Mouse (Mus musculus) neural tube, embryonic 11.5 days (tissue): ENCODE data around the gene Ankrd55. TPM values are rescaled to one million over a fixed set of nuclear protein-coding genes. Genes with fewer than 3 reads are reported as not detected.

Experiments
- ATAC-seq: fragments of 200-750 bp; cut with Nextera tagmentation; 2 replicates; pipeline ENCODE4 v1.8.0; 2017; ENCODE audit warnings: moderate number of reproducible peaks, mild to moderate bottlenecking, moderate TSS enrichment, moderate library complexity; ENCODE audit not compliant: insufficient read depth, low FRiP score, low TSS enrichment
- DNase-seq: peaks from one replicate; pipeline ENCODE4 v3.0.0-alpha.2; 2015; ENCODE audit warnings: low spot score
- H3K27ac ChIP-seq: fragments of 300-500 bp; sonication (generic); 2 replicates; pipeline ENCODE4 v1.5.1; 2014; ENCODE audit warnings: low read depth, mild to moderate bottlenecking, low read length
- H3K27me3 ChIP-seq: fragments of 300-500 bp; sonication (generic); 2 replicates; pipeline ENCODE4 v1.6.1; 2014; ENCODE audit warnings: mild to moderate bottlenecking, low read length, mixed read lengths; ENCODE audit not compliant: control insufficient read depth, insufficient read depth
- H3K36me3 ChIP-seq: fragments of 300-500 bp; sonication (generic); 2 replicates; pipeline ENCODE4 v1.6.1; 2014; ENCODE audit warnings: mild to moderate bottlenecking, low read length, moderate library complexity, mixed read lengths; ENCODE audit not compliant: control insufficient read depth, insufficient read depth
- H3K4me1 ChIP-seq: fragments of 300-500 bp; sonication (generic); 2 replicates; pipeline ENCODE4 v1.6.1; 2014; ENCODE audit warnings: low read length, mixed read lengths; ENCODE audit not compliant: control insufficient read depth, insufficient read depth
- H3K4me2 ChIP-seq: fragments of 300-500 bp; sonication (generic); 2 replicates; pipeline ENCODE4 v1.6.1; 2014; ENCODE audit warnings: low read depth, mild to moderate bottlenecking, moderate library complexity
- H3K4me3 ChIP-seq: fragments of 300-500 bp; sonication (generic); 2 replicates; pipeline ENCODE4 v1.5.1; 2014; ENCODE audit warnings: low read depth, low read length
- H3K9ac ChIP-seq: fragments of 300-500 bp; sonication (generic); 2 replicates; pipeline ENCODE4 v1.6.1; 2014; ENCODE audit warnings: mild to moderate bottlenecking, low read length
- H3K9me3 ChIP-seq: fragments of 300-500 bp; sonication (generic); 2 replicates; pipeline ENCODE4 v1.6.1; 2016; ENCODE audit warnings: low read length; ENCODE audit not compliant: control insufficient read depth
- WGBS: fragments of 180-500 bp; shearing (Covaris S2); extraction: QIAGEN DNeasy Blood & Tissue Kit; methylation state at CpG from one replicate; pipeline ENCODE4 v1.1.7; 2014; 5-methylcytosine and 5-hydroxymethylcytosine counted together
- polyA plus RNA-seq: library from polyadenylated mRNA; unstranded; fragments of >200 nt; fragmentation: Nextera tagmentation; extraction: Ambion mirVana; gene quantifications from 2 replicates; pipeline ENCODE4 v1.2.1, GENCODE M21; 2014

Gene Ankrd55
- polyA plus RNA-seq, 1 experiment from 2014 or later, result 2.0 TPM

DNA sequence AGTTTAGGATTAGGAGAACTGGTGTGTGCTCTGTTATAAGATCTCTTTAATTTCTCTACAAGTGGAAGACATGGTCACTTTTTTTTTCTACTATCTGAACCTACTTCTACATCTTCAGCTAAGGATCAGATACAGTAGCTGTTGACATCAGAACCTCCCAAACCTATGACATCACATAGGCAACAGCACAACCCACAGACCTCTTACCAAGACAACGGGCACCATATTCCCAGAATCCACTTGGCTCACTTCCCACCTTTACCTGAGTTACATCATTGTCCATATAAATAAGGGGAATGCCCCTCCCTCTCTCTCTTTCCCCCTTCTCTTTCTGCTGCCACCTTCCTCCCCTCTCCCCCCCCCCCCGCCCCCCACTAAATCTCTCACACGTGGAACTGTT lies 124.0 kb downstream of the Ankrd55 start:
- Histone ChIP-seq H3K4me1 (no peaks in the 10 kb centered on the region), H3K4me3 (no peak overlapping the region), H3K27me3 (no peaks in the 10 kb centered on the region), H3K9me3 (no peaks in the 10 kb centered on the region), H3K4me2 (no peak overlapping the region), H3K36me3 (no peaks in the 10 kb centered on the region), H3K9ac (no peak overlapping the region), H3K27ac (no peak overlapping the region)
- ATAC-seq (no peak), DNase-seq (no peak)
- WGBS, result 72% methylated on average over 2 of the region's 3 CpGs

- WGBS, result 72% methylated on average over 5 of the region's 5 CpGs
- ATAC-seq, result no peak
Measured at GRCm38 (mm10) chr13:112412824-112413223, 124.6 kb downstream of the Ankrd55 start.

DNA sequence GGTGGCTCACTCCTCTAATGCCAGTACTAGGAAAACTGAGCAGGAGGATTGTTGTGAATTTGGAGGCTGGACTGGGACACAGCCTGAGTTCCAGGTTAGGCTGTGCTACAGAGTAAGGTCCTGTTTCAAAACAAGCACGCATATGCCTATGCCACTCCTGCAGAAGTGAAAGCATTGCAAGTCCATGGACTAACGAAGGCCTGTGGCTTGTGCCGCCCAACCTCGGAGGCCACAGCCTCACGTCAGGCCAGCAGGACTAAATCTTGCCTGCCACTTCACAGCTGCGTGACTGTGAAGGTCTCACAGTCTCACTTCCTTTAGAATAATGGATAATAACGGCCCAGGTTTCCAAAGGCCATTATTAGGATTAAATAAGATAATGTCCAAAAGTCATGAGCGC lies 125.4 kb downstream of the Ankrd55 start:
- no peak overlapping the region for H3K4me2 ChIP-seq
- H3K9me3 ChIP-seq, result no peaks in the 10 kb centered on the region
- no peaks in the 10 kb centered on the region for H3K27me3 ChIP-seq
- no peak overlapping the region for H3K4me3 ChIP-seq
- H3K27ac ChIP-seq, result no peak overlapping the region
- H3K36me3 ChIP-seq, result no peaks in the 10 kb centered on the region
- H3K4me1 ChIP-seq, result no peaks in the 10 kb centered on the region
- DNase-seq (no peak), ATAC-seq (no peak)
- H3K9ac ChIP-seq, result no peak overlapping the region
- WGBS, result 87% methylated on average over 8 of the region's 8 CpGs

More at GRCm38 (mm10) chr13:112412824-112413223, 124.6 kb downstream of the Ankrd55 start:
- no peaks in the 10 kb centered on the region for H3K9me3 ChIP-seq
- H3K27ac ChIP-seq, result no peak overlapping the region
- no peak overlapping the region for H3K9ac ChIP-seq
- no peak for DNase-seq
- no peaks in the 10 kb centered on the region for H3K4me1 ChIP-seq
- H3K4me2 ChIP-seq, result no peak overlapping the region
- H3K36me3 ChIP-seq, result no peaks in the 10 kb centered on the region
- H3K4me3 ChIP-seq, result no peak overlapping the region
- no peaks in the 10 kb centered on the region for H3K27me3 ChIP-seq

DNA sequence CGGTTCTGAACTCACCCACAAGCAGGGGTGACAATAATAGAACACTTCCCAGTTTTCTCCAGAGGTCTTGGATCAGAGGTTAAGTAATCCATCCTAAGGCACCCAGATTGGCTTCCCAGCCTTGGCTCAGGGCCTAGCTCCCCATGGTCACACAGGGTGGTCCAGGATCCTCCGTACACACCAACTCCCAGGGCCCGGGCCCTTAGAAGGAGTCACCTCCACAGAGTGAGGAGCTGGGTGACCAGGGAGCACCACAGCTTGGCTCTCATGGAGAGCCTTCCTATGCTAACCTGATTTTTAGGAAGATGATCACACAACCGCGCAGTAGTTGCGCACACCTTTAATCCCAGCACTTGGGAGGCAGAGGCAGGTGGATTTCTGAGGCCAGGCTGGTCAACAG lies 127.6 kb downstream of the Ankrd55 start:
- WGBS, result 75% methylated on average over 6 of the region's 6 CpGs
- H3K4me1 ChIP-seq, result no peaks in the 10 kb centered on the region
- H3K27ac ChIP-seq, result no peak overlapping the region

DNA sequence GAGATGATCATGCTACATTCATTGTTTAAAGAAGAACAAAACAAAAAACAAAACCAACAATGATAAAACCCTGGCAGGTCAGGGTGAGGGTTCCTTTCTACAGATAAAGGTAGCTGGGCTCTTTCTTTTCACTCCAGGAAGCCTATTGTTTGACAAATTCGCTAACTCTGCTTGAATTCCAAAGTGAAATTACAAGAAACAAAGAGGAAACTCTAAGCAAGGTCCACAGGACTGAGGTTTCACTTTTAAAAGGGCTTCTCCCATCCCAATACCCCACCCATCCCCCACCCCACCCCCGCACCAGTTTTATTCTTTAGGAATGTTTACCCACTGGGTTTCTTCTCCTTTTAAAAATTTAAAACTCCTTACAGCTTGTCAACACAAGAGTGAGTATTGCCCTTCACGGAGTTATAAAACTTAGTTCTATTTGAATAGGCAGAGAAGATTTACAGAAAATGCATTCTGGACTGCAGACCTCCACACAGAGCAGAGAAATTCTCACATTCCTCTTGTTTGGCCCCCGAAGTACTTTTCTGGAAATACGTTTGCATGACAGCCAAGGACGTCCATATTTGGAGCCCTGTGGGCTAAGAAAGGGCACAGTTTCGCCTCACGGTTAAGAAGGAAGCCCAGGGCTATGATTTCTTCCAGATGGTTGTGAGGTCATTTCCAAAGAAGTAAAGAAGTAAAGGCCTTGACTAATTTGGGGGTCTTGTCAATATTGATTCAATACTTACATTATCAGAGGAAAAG lies 128.3 kb downstream of the Ankrd55 start:
- Histone ChIP-seq H3K27me3 (no peaks in the 10 kb centered on the region), H3K9ac (no peak overlapping the region), H3K4me1 (no peaks in the 10 kb centered on the region), H3K27ac (no peak overlapping the region), H3K36me3 (no peaks in the 10 kb centered on the region), H3K9me3 (no peaks in the 10 kb centered on the region), H3K4me3 (no peak overlapping the region), H3K4me2 (no peak overlapping the region)
- DNase-seq, result peak; percentile 21
- WGBS, result 13% methylated on average over 8 of the region's 8 CpGs
- ATAC-seq, result no peak

More for the DNA sequence above, 127.6 kb downstream of the Ankrd55 start:
- Histone ChIP-seq H3K4me2 (no peak overlapping the region), H3K9me3 (no peaks in the 10 kb centered on the region), H3K36me3 (no peaks in the 10 kb centered on the region), H3K27me3 (no peaks in the 10 kb centered on the region), H3K4me3 (no peak overlapping the region), H3K9ac (no peak overlapping the region)
- DNase-seq (no peak), ATAC-seq (no peak)

DNA sequence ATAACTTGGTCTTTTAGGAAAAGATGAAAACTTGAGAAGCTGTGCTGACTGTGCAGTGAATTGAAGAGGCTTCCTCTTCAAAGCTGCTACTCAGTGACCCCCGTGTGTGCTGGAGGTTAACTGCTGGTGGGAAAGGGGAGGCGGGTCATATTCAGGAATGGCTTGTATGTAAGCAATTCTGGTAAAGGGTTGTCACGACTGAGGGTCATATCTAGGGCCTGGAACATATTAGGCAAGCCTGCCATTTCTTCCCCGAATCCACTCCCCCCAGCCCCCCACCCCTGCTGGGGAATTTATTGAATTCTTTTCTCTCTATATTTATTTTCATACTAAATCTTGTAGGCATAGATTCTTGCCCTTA lies 128.9 kb downstream of the Ankrd55 start:
- H3K36me3 ChIP-seq, result no peaks in the 10 kb centered on the region
- H3K4me2 ChIP-seq, result no peak overlapping the region
- H3K9me3 ChIP-seq, result no peaks in the 10 kb centered on the region
- ATAC-seq, result no peak
- WGBS, result 27% methylated on average over 4 of the region's 4 CpGs
- no peaks in the 10 kb centered on the region for H3K4me1 ChIP-seq
- no peak overlapping the region for H3K9ac ChIP-seq
- no peak overlapping the region for H3K27ac ChIP-seq
- no peaks in the 10 kb centered on the region for H3K27me3 ChIP-seq
- DNase-seq, result peak; percentile 19
- no peak overlapping the region for H3K4me3 ChIP-seq

DNA sequence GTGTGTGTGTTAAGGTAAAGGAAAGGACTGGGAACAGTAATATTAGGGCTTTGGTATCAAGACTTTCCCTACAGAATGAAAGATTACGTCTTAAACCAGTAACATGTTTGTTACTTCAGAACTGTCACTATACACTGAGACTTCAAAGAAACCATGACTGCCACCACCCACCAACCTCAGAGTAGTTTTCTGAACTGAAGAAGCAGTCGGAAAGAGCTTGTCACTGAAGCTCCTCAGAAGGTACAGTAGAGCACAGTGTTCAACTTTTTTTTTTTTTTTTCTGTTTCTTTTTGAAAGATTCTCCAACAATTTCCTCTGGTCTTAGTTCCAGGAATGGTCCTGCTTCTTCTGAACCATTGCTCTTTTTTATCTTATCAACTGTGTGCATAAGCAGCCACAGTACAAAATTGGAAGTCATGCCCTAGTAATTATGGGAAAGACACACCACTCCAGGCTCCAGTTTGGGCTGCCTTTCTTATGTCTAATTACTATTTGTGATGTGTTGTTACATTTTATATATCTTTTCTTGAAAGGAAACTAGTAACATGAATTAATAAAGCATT lies 129.7 kb downstream of the Ankrd55 start:
- H3K9ac ChIP-seq, result no peak overlapping the region
- H3K36me3 ChIP-seq, result no peaks in the 10 kb centered on the region
- WGBS, result 78% methylated on average over 2 of the region's 2 CpGs
- no peak for DNase-seq
- no peaks in the 10 kb centered on the region for H3K9me3 ChIP-seq
- no peaks in the 10 kb centered on the region for H3K4me1 ChIP-seq
- no peak overlapping the region for H3K4me2 ChIP-seq
- no peak for ATAC-seq
- H3K27me3 ChIP-seq, result no peaks in the 10 kb centered on the region
- H3K27ac ChIP-seq, result no peak overlapping the region
- H3K4me3 ChIP-seq, result no peak overlapping the region

DNA sequence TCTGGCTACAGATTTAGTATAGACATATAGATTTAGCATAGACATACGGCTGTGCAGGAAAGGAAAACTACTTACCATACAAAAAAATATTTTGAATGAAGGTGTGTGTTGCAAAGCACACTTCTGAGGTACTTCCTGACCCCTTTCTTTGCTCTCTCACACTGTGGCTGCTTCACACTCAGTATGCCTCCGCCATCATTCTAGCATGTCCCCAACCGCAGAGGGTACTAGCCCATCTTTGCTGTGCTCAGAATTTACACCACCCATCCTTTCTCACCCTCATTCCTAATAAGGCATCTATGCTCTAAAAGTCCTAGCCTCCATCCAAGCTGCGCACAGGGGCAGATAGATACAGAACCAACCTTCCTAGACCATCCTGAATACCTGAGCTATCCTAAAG lies 130.3 kb downstream of the Ankrd55 start:
- Histone ChIP-seq H3K4me1 (no peaks in the 10 kb centered on the region), H3K36me3 (no peaks in the 10 kb centered on the region), H3K4me3 (no peak overlapping the region), H3K9ac (no peak overlapping the region), H3K27ac (no peak overlapping the region), H3K4me2 (no peak overlapping the region), H3K9me3 (no peaks in the 10 kb centered on the region), H3K27me3 (no peaks in the 10 kb centered on the region)
- ATAC-seq, result no peak
- 88% methylated on average over 4 of the region's 4 CpGs for WGBS
- DNase-seq, result no peak

DNA sequence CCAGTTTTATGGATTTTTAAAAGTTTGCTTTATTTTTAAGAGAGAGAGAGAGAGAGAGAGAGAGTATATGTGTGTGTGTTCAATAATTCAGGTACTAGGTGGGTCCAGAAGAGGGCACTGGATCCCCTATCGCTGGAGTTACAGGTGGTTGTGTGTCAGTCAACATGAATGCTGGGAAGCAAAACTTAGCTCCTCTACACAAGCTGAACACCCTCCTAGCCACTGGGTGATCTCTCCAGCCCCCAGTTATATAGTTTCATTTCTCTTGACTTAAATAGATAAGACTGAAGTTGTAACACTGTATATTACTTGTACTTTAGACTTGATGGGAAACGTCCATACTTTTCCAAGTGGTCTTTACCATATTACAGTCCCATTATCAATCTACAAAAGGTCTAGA lies 136.0 kb downstream of the Ankrd55 start:
- Histone ChIP-seq H3K9ac (no peak overlapping the region), H3K9me3 (no peaks in the 10 kb centered on the region), H3K4me1 (no peaks in the 10 kb centered on the region), H3K4me3 (no peak overlapping the region), H3K4me2 (no peak overlapping the region), H3K27ac (no peak overlapping the region), H3K36me3 (no peaks in the 10 kb centered on the region), H3K27me3 (no peaks in the 10 kb centered on the region)
- DNase-seq (no peak), ATAC-seq (no peak)
- 90% methylated on average over 2 of the region's 2 CpGs for WGBS
